Mouse (Mus musculus) activated CD4-positive, CD25-positive, alpha-beta regulatory T cell, adult 9 weeks (primary cell): ENCODE data around the gene Olfm2. TPM values are rescaled to one million over a fixed set of nuclear protein-coding genes. Genes with fewer than 3 reads are reported as not detected.

ENCODE experiments used
- polyA plus RNA-seq: library from polyadenylated mRNA; unstranded; fragments of 100-300 nt; shearing (Covaris generic); gene quantifications from one replicate; pipeline ENCODE4 v1.2.1, GENCODE M21; 2017

Gene Olfm2
- polyA plus RNA-seq = 1.7 TPM

GRCm38 (mm10) chr9:20746017-20746660, at the start of gene Olfm2:
Olfm2 (minus strand) TSS chr9:20746349.

DNA sequence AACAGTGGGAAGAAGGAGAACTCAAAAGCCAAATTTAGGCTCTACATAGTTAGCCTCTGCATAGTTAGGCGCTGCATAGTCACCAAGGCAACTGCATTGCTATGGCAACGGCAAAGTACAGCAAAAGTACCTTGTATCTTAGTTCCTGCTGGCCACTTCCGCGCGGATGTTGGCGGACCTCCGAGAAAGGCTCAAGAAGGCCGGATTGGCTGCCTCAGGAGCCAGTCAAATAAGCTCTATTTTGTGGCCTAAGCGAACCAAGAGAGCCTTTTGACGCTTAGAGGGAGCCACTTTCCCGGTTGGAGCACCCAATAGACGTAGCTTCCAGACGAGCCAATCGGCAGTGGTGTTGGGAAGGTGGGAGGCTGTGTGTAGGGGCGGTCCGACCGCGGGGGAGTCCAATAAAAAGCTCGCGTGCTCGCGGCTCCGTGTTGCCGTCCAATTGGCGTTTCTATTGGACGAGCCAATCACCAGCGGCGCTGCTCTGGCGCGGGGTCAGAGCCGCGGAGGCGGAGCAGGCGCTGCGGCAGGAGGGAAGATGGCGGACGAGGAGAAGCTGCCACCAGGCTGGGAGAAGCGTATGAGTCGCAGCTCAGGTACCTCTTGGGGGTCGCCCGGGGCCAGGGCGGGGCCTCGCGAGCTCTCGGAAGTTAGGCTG, 94.4 kb downstream of the Olfm2 start, which contains the start of gene Pin1:
Pin1 (plus strand) TSS at position 494 of the 658 bp plus-strand sequence.

GRCm38 (mm10) chr9:20644360-20645081, 101.6 kb downstream of the Olfm2 start, which contains the start of gene Fbxl12:
Fbxl12 (minus strand) TSS chr9:20644767.

GRCm38 (mm10) chr9:20642101-20642895, 103.9 kb downstream of the Olfm2 start, which contains the start of gene Ubl5:
Ubl5 (plus strand) TSS chr9:20642878.

Other genes with a start within 250 kb of the Olfm2 start
- 35.0 TPM for gene Zfp266, start 224.9 kb downstream of the Olfm2 start, polyA plus RNA-seq
- gene Zfp846, start 165.1 kb downstream of the Olfm2 start, polyA plus RNA-seq = 17.5 TPM
- gene Ubl5, start 103.5 kb downstream of the Olfm2 start, polyA plus RNA-seq = 433 TPM
- gene Fbxl12, start 101.6 kb downstream of the Olfm2 start, polyA plus RNA-seq = 58.8 TPM
- 28.6 TPM for gene Pin1, start 94.3 kb downstream of the Olfm2 start, polyA plus RNA-seq
- gene Col5a3, start 68.7 kb upstream of the Olfm2 start, polyA plus RNA-seq = 0.15 TPM
- gene Rdh8, start 72.2 kb upstream of the Olfm2 start, polyA plus RNA-seq = not detected
- gene A230050P20Rik, start 122.3 kb upstream of the Olfm2 start, polyA plus RNA-seq = 52.0 TPM
- gene Angptl6, start 133.4 kb upstream of the Olfm2 start, polyA plus RNA-seq = 0.49 TPM
- gene Ppan, start 141.8 kb upstream of the Olfm2 start, polyA plus RNA-seq = 84.2 TPM
- 248 TPM for gene Eif3g, start 152.3 kb upstream of the Olfm2 start, polyA plus RNA-seq
- gene Dnmt1, start 213.5 kb upstream of the Olfm2 start, polyA plus RNA-seq = 92.3 TPM
- 24.4 TPM for gene S1pr2, start 230.4 kb upstream of the Olfm2 start, polyA plus RNA-seq